Mouse (Mus musculus) intestine, embryonic 14.5 days (tissue): ENCODE results near the gene Mog. TPM values are rescaled to one million over a fixed set of nuclear protein-coding genes. Genes with fewer than 3 reads are reported as not detected.

Source experiments
- ATAC-seq: fragments of 200-750 bp; cut with Nextera tagmentation; replicated peaks from 2 replicates; pipeline ENCODE4 v1.8.0; 2017; ENCODE audit warnings: low read depth, moderate number of reproducible peaks, moderate TSS enrichment, moderate library complexity; ENCODE audit not compliant: low FRiP score, low TSS enrichment
- DNase-seq: peaks from one replicate; pipeline ENCODE4 v3.0.0-alpha.2; 2018; ENCODE audit warnings: low spot score
- H3K27ac ChIP-seq: fragments of 300-500 bp; sonication (generic); 2 replicates; pipeline ENCODE4 v1.5.1; 2014; ENCODE audit warnings: low read depth, mild to moderate bottlenecking, control low read depth
- H3K27me3 ChIP-seq: fragments of 300-500 bp; sonication (generic); replicated peaks from 2 replicates; pipeline ENCODE4 v1.6.1; 2014; ENCODE audit warnings: low read length, control low read depth; ENCODE audit not compliant: control insufficient read depth, insufficient read depth
- H3K36me3 ChIP-seq: fragments of 300-500 bp; sonication (generic); 2 replicates; pipeline ENCODE4 v1.6.1; 2014; ENCODE audit warnings: low read length, control low read depth; ENCODE audit not compliant: control insufficient read depth, insufficient read depth
- H3K4me1 ChIP-seq: fragments of 300-500 bp; sonication (generic); replicated peaks from 2 replicates; pipeline ENCODE4 v1.6.1; 2014; ENCODE audit warnings: low read length, control low read depth, mixed read lengths; ENCODE audit not compliant: control insufficient read depth, insufficient read depth
- H3K4me2 ChIP-seq: fragments of 300-500 bp; sonication (generic); 2 replicates; pipeline ENCODE4 v1.6.1; 2014; ENCODE audit warnings: low read length
- H3K4me3 ChIP-seq: fragments of 300-500 bp; sonication (generic); 2 replicates; pipeline ENCODE4 v1.5.1; 2014; ENCODE audit warnings: low read depth, low read length, control low read depth, mixed read lengths
- H3K9ac ChIP-seq: fragments of 300-500 bp; sonication (generic); 2 replicates; pipeline ENCODE4 v1.6.1; 2014; ENCODE audit warnings: mild to moderate bottlenecking, low read length
- H3K9me3 ChIP-seq: fragments of 300-500 bp; sonication (generic); 2 replicates; pipeline ENCODE4 v1.6.1; 2016; ENCODE audit warnings: low read length, control low read depth; ENCODE audit not compliant: control insufficient read depth
- WGBS: fragments of 180-500 bp; shearing (Covaris S2); extraction: QIAGEN DNeasy Blood & Tissue Kit; methylation state at CpG from one replicate; pipeline ENCODE4 v1.1.7; 2014; 5-methylcytosine and 5-hydroxymethylcytosine counted together
- polyA plus RNA-seq: library from polyadenylated mRNA; unstranded; fragments of >200 nt; fragmentation: Nextera tagmentation; extraction: Ambion mirVana; gene quantifications from 2 replicates; pipeline ENCODE4 v1.2.1, GENCODE M21; 2014

The Mog gene
- polyA plus RNA-seq, 1 experiment from 2014 or later = 0.14 TPM

- no peak overlapping the region for H3K27ac ChIP-seq
- peak overlapping the region; percentile 74 for H3K4me3 ChIP-seq
- H3K27me3 ChIP-seq = no peaks in the 10 kb centered on the region
- H3K36me3 ChIP-seq = no peaks in the 10 kb centered on the region
- WGBS = 24% methylated on average over 19 of the region's 19 CpGs
- no peak for DNase-seq
- ATAC-seq = no peak
- no peak overlapping the region for H3K9ac ChIP-seq
- H3K4me2 ChIP-seq = peak overlapping the region; percentile 88
- no peaks in the 10 kb centered on the region for H3K9me3 ChIP-seq
- peaks cover 15% of the 10 kb centered on the region for H3K4me1 ChIP-seq
These were observed 24.3 kb upstream of the Mog start for GRCm38 (mm10) chr17:37047332-37047976.

GRCm38 (mm10) chr17:37046312-37047112 lies 23.3 kb upstream of the Mog start:
- no peaks in the 10 kb centered on the region for H3K36me3 ChIP-seq
- under 1% methylated on average over 36 of the region's 58 CpGs for WGBS
- H3K9me3 ChIP-seq = no peaks in the 10 kb centered on the region
- no peaks in the 10 kb centered on the region for H3K27me3 ChIP-seq
- H3K4me1 ChIP-seq = peaks cover 15% of the 10 kb centered on the region
- peak; percentile 72 for DNase-seq
- peak overlapping the region; percentile 88 for H3K4me2 ChIP-seq
- peak overlapping the region; percentile 88 for H3K9ac ChIP-seq
- peak; percentile 72 for ATAC-seq
- peak overlapping the region; percentile 77 for H3K27ac ChIP-seq
- H3K4me3 ChIP-seq = peak overlapping the region; percentile 74

GRCm38 (mm10) chr17:37045611-37046311 lies 22.6 kb upstream of the Mog start, which contains the start of gene Gabbr1:
TSS of gene Gabbr1 (plus strand) at chr17:37045966.
- H3K4me1 ChIP-seq = peaks cover 13% of the 10 kb centered on the region
- H3K4me2 ChIP-seq = peak within 1 kb of the TSS; percentile 88
- peak; percentile 88 for DNase-seq
- H3K9me3 ChIP-seq = no peaks in the 10 kb centered on the region
- peak within 1 kb of the TSS; percentile 77 for H3K27ac ChIP-seq
- WGBS = 2% methylated on average over 50 of the region's 55 CpGs
- H3K36me3 ChIP-seq = no peaks in the 10 kb centered on the region
- ATAC-seq = peak; percentile 87
- H3K4me3 ChIP-seq = peak within 1 kb of the TSS; percentile 74
- H3K27me3 ChIP-seq = no peaks in the 10 kb centered on the region
- H3K9ac ChIP-seq = peak within 1 kb of the TSS; percentile 88

- DNase-seq (no peak), ATAC-seq (no peak)
- Histone ChIP-seq H3K36me3 (no peaks in the 10 kb centered on the region), H3K4me1 (peaks cover 10% of the 10 kb centered on the region), H3K4me3 (peak overlapping the region; percentile 74), H3K9me3 (no peaks in the 10 kb centered on the region), H3K4me2 (peak overlapping the region; percentile 88), H3K27me3 (no peaks in the 10 kb centered on the region), H3K9ac (peak overlapping the region; percentile 88), H3K27ac (peak overlapping the region; percentile 33; the same call in 1 of the 2 replicates)
- 69% methylated on average over 7 of the region's 7 CpGs for whole genome bisulfite sequencing
These were observed 21.6 kb upstream of the Mog start for GRCm38 (mm10) chr17:37044651-37045244.

GRCm38 (mm10) chr17:37039127-37039894 lies 16.1 kb upstream of the Mog start:
- no peak overlapping the region for H3K9ac ChIP-seq
- 79% methylated on average over 2 of the region's 2 CpGs for WGBS
- H3K4me2 ChIP-seq = no peak overlapping the region
- no peaks in the 10 kb centered on the region for H3K4me1 ChIP-seq
- ATAC-seq (no peak), DNase-seq (no peak)
- H3K9me3 ChIP-seq = no peaks in the 10 kb centered on the region
- no peak overlapping the region for H3K27ac ChIP-seq
- no peak overlapping the region for H3K4me3 ChIP-seq
- H3K27me3 ChIP-seq = no peaks in the 10 kb centered on the region
- no peaks in the 10 kb centered on the region for H3K36me3 ChIP-seq

- Histone ChIP-seq H3K27me3 (no peaks in the 10 kb centered on the region), H3K4me3 (peak overlapping the region; percentile 44), H3K4me1 (0 out of 2 replicates have a peak, but pooled peaks cover 5% of the 10 kb centered on the region), H3K27ac (peak overlapping the region; percentile 97), H3K9ac (peak overlapping the region; percentile 46), H3K4me2 (peak overlapping the region; percentile 47), H3K36me3 (no peaks in the 10 kb centered on the region), H3K9me3 (no peaks in the 10 kb centered on the region)
- ATAC-seq (0 out of 2 replicates have a peak, but pooled peaks have one; percentile 3), DNase-seq (no peak)
- 55% methylated on average over 8 of the region's 8 CpGs for WGBS
These were observed 6.0 kb upstream of the Mog start for GRCm38 (mm10) chr17:37029162-37029561.

- Histone ChIP-seq H3K4me1 (0 out of 2 replicates have a peak, but pooled peaks cover 5% of the 10 kb centered on the region), H3K9me3 (no peaks in the 10 kb centered on the region), H3K27ac (peak overlapping the region; percentile 97), H3K4me2 (peak overlapping the region; percentile 47), H3K4me3 (peak overlapping the region; percentile 44), H3K36me3 (no peaks in the 10 kb centered on the region), H3K27me3 (no peaks in the 10 kb centered on the region), H3K9ac (peak overlapping the region; percentile 46)
- 0% methylated on average over 14 of the region's 14 CpGs for WGBS
- ATAC-seq (peak; percentile 99), DNase-seq (peak; percentile 98)
These were observed 5.5 kb upstream of the Mog start for GRCm38 (mm10) chr17:37028683-37029120.
